Mouse (Mus musculus): Measurements from ENCODE around the gene Khsrp. TPM values are rescaled to one million over a fixed set of nuclear protein-coding genes. Genes with fewer than 3 reads are reported as not detected.
"Not testable (repeated sequence)": the region's sequence is repeated elsewhere in the genome, so short reads cannot be mapped to it uniquely, and the experiment has no call there.

The Khsrp gene
- 10 to 100 TPM; 35.0 to 47.6 (median 38.6) TPM for total RNA-seq (2022)

DNA sequence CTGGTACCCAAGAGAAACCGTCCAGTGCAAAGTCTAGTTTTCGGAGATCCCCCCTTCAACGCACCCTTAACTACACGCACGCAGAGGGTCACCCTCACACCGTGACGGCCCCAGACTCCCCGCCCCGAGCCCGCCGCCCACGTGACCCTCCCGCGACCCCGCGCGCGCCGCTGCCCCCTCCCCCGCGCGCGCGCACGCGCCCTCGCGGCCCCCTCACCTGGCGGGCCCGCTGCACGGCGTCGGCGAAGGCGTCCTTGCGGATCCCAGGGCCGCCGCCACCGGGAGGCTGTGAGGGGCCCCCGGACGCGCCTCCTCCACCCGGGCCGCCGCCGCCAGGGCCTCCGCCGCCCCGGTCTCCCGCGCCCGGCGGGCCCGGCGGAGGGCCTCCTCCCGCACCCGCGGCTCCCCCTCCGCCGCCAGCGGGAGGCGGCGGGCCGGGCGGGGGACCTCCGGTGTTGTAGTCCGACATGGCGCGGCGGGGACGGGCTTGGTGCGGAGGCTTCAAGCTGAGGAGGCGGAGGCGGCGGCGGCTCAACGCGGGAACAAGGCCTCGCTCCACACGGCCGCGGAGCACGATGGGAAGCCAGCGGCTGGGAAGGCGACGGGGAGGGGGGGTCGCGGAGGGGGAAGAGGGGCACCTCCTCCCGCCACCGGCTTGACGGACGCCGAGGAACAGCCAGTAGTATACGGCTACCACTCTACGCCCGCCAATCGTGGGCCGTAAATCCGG, at the start of gene Khsrp:
TSS of gene Khsrp (minus strand) at position 592 of the 730 bp plus-strand sequence.
- no peak for DNase-seq (ENCODE audit: low spot score)

DNA sequence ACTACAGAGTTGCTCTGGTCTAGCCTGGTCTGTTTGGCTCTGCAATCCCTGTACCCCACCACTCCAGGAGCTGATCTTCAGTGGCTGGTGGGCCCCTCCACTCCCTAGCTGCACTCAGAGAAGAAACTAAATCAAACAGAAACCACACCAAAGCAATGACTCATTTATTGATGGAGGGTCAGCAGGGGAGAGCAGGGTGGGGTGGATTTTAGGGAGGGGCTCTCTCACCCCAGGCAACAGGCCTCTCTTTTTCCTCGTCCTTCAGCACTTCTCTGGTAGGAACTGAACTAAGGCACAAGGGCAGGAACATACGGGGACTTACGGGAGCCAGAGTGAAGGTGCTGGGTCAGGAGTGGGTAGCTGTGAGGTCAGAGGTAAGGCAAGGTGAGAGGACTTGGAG, 48.6 kb upstream of the Khsrp start:
- no peak for DNase-seq (ENCODE audit: low spot score)

DNA sequence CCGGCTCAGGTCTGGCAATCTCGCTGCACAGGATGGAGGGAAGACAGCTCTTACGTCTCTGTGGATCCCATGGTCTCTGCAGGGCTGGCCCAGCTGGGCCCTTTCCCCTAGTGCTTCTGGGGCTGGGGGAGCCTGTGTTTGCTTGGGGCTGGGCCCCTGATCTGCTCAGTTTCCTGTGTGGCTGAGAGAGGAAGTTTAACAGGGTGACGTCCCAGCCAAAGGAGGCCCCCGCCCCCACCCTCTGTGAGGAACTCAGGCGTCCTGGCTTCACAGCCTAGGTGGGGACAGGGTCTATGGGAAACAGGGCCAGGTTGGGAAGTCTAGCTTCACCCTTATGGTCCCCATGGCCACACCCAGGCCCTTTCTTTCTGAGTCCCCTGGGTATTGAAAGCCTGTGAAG, 47.0 kb upstream of the Khsrp start, which contains the start of gene Dennd1c:
TSS of gene Dennd1c (minus strand) at position 179 of the 400 bp plus-strand sequence.
- DNase-seq (ENCODE audit: low spot score) = no peak

DNA sequence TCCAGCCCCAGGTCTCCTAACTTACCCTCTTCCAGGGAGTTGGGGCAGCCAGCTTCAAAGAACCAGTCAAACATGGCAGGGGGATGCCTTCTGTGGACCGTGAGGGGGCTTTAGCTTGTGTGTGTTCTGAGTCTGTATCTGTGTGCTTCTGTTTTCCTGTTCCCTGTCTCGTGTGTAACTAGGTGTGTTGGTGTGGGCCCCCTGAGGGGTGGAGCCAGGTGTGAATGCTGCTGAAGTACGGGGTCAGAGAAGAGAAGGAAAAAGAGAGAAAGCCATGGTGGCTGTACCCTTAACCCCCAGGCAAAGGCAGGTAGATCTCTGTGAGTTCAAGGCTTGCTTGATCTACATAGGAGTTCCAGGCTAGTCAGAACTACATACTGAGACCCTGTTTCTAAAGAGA, 45.6 kb upstream of the Khsrp start:
- no peak for DNase-seq (ENCODE audit: low spot score)

DNA sequence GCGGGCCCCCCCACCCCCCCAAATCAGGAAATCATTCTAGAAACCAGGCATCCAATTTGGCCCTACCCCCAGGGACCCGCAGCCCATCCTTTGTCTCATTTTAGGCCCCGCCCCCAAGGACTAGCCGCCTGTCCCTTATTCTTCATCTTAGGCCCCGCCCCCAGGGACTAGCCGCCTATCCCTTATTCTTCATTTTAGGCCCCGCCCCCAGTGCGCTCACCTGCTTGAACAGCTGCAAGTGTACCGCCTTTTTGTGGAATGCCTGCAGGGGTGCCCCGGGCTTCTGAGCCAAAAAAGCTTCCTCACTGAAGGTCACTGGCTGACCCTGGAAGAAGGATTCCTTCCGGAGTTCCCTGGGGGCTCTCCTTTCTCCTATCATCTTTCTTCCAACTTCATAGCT, 39.4 kb upstream of the Khsrp start:
- DNase-seq (ENCODE audit: low spot score) = no peak

DNA sequence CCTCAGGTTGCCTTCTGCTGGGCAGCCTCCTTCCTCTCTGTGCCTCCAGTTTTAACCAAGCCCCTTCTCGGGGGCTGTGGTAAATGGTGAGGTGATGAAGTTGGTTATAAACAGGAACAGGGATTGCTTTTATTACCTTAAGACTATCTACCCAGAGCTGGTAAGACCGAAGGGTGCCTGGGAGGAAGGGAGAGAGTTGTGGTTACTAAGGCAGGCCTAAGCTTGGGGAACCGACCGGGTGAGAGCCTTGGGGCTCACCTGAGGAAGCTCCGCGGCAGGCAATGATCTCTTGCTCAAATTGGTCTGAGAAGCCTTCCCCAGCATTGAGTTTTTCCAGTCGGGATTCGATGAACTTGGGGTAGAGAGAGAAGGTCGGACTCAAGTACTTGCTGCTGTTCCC, 39.0 kb upstream of the Khsrp start:
- no peak for DNase-seq (ENCODE audit: low spot score)

DNA sequence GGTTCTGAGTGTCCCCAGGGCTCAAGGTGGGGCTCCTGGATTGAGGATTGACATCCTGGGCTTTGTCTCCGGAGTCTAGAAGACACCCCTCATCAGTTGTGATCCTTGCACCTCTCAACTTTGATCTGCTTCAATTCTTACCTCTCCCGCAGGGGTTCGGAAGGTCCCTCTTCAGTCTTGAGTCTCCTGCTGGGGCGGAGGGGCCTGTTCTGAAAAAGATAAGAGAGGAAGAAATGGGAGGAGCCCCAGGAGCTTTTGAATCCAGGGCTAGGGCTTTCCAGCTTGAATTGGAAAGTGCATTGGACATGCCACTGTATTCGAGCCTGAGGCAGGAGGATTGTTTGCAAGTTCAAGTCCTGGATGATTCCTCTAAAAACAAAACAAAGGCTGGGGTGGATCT, 35.6 kb upstream of the Khsrp start:
- no peak for DNase-seq (ENCODE audit: low spot score)

DNA sequence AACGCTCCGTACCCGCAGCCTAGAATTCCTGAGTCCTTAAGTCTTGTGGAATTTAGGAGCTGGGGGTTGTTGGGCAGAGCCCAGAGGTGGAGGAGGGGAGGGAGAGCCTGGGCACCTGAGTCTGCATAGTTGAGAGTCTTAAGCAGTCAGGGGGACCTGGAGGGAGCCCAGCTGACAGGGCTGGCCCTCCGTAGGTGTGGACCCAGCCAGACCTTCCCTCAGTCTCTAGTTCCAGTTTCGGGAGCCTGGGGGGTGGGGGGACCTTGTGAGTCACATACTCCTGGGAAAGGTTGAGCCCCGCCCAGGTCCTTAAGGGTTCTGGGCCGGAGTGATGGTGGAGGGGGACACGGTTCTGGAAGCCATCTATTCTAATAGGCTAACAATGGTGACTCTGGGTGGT, 31.7 kb upstream of the Khsrp start:
- no peak for DNase-seq (ENCODE audit: low spot score)

DNA sequence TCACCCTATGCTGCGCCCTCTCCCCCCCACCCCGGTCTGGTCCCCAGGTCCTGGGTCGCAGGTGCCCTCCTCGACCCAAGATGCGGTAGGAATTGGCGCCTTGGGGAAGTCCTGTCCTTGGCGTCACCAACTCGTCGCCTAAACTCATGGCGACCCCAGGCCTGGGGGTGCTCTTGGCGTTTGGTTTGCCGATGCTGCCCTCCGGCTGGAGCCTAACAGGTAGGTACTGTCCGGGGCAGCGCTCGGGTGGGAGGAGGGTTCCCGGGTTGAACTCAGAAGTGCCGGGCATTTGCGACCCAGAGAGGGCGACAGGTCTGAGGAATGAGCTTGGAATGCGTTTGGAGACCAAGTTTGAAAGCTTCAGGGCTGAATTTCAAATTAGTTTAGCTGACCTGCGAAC, 31.2 kb upstream of the Khsrp start:
- no peak for DNase-seq (ENCODE audit: low spot score)

DNA sequence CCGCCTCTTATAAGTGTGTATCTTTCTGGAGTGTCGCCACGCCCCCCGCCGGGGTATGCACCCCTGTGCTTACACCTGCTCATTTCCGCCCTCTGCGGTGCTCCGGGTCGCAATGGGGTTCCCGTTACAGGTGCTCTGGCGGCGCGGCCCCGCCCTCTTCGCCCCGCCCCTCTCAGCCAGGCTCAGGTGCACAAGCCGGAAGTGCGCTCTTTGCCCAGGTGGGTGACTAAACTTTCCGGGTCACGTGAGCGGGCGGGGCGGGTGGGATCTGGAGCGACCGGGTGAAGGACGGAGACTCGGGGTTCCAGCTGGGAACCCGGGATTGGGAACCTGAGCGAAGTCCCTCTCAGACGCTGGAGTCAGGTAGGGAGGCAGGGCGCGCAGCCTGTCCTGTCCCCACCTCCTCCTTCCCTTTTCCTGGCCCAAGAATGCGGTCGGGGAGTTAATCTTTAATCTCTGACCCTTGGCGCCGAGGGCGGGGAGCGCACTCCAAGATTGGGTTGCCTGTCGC, 30.7 kb upstream of the Khsrp start:
- no peak for DNase-seq (ENCODE audit: low spot score)

DNA sequence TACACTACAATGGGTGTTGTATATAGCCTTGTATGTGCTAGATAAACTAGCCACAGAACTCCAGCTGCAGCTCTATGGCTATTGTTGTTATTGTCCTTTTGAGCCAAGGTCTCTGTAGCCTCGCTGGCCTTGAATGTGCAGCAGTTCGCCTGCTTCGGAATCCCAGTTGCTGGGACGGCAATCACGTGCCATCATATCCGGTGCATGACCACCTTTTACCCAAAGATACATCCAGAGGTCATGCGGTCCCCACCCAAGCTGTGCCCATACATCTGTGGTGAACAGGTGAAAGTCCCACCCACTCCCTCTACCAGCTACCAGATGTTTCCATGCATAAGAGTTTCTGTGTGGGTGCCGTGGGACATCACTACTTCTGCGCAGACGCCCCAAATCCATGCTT, 29.7 kb upstream of the Khsrp start:
- no peak for DNase-seq (ENCODE audit: low spot score)

DNA sequence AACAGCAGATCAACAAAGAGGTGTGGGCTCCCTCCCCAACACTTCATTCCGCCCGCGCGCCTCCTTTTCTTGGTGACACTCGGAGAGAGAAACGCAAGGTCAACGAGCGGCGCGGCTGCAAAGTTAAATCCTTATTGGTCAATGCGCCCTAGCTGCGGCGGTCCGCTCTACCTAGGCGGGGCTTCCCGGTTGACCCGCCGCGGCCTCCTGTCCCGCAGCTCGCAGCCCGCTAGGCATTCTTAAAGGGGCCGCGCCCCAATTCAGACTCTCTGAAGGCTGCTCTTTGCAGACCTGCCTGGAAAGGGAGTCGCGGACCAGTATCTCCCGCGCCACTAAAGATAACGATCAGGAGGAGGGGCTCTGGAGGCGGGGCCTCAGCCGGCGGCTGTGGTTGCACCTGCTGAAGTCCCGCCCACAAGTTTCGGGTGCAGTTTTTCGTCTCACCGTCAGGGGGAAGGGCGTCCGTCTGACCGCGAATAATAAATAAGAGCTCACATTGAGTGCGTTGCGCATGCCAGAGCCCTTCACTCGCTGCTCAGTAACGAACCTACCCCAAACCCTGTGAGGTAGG, 29.0 kb upstream of the Khsrp start:
- peak; percentile 95 for DNase-seq (ENCODE audit: low spot score)

DNA sequence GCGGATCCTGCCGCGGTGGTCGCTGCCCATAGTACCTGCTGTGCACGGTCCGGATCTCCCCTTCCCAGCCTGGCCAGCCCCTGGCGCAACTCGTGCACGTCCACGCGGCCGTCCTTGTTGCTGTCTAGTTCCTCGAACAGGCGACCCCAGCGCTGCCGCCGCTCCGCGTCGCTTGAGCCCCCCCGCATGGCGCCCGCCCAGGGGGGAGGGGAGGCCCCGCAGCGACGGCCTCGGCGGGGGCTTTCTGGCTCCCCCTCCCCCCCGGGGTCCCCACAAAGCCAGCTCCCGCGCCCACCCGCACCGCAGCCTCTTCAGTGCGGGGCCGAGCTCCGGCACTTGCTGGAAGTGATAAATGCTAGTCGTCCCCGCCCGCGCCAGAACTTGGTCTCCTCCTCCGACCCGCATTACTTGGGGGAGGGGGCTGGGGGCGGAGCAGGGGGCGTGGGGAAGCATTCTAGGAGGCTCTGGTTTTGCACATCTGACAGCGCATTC, 28.2 kb upstream of the Khsrp start, which contains the start of gene Slc25a23:
TSS of gene Slc25a23 (minus strand) at position 378 of the 492 bp plus-strand sequence.
- DNase-seq (ENCODE audit: low spot score) = peak; percentile 47

DNA sequence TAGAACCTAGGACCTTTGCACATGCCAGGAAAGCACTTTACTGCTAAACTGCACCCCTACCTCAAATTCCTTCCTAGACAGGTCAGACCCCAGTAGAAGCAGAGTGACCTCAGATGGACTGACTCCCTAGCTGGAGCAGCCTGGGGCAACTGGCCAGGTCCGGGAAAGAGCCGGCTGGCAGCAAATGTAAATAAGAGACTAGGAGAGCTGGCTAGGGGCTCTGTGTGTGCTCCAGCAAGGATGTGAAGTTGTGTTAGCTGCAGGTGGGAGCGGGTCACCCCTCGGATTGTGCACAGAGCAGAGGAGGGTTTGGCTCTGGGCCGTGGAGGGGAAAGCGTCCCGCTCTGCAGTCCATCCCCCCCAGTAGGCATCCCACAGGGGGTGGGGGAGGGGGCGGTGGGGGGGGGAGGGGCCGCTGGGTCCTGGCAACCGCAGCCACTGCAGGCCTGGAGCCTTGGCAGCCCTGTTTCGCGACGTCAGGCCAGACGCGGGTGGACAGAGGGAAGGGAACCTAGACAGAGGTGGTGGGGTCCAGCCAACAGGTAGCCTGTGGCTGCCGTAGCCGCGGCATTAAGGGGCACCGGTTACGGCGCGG, 27.7 kb upstream of the Khsrp start, which contains the start of gene Crb3:
TSS of gene Crb3 (plus strand) at position 215 of the 595 bp plus-strand sequence.
- peak; percentile 26 for DNase-seq (ENCODE audit: low spot score)

DNA sequence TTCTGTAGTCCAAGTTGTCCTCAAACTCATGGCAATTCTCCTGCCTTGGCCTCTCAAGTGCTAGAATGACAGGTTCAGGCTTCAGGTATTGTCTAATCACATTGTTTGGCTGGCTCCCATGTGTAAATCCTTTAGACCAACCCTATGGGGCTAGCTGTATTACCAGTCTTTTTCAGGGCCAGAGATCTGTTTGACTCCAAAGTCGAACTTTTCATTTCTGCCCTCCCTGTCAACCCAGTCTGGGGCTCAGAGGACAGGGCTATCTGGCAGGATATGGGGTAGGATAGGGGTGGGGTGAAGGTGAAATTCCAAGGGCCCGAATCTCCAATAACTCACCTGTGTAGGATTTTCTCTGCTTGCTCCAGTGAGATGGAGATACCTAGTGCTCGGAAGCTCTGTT, 24.9 kb upstream of the Khsrp start:
- DNase-seq (ENCODE audit: low spot score) = no peak

DNA sequence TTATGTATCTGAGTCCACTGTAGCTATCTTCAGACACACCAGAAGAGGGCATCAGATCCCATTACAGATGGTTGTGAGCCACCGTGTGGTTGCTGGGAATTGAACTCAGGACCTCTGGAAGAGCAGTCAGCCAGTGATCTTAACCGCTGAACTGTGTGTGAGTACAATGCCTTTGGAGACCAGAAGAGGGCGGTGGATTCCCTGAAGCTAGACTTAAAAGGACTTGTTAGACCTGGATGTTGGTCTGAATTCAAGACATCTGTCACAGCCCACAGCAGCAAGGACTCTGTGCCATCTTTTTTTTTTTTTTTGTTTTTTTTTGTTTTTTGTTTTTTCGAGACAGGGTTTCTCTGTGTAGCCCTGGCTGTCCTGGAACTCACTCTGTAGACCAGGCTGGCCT, 20.4 kb upstream of the Khsrp start:
- not testable (repeated sequence) for DNase-seq (ENCODE audit: low spot score)

DNA sequence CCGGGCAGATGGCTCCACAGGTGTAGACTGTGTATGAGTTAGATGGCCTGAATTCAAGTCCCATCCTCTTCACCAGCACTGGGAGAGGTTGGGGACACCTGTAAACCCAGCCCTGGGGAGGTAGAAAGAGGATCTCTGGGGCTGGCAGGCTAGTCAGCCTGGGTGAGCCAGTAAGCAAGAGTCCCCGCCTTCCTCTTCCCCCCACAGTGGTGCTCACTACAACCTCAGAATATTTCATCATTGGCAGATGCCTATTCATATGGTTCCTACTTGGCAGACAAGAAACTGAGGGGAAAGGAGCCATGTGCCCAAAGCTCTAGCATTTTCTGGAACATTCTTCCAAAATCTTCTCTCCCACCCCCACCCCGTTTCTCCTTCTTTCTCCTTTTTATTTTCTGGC, 17.5 kb upstream of the Khsrp start:
- no peak for DNase-seq (ENCODE audit: low spot score)

DNA sequence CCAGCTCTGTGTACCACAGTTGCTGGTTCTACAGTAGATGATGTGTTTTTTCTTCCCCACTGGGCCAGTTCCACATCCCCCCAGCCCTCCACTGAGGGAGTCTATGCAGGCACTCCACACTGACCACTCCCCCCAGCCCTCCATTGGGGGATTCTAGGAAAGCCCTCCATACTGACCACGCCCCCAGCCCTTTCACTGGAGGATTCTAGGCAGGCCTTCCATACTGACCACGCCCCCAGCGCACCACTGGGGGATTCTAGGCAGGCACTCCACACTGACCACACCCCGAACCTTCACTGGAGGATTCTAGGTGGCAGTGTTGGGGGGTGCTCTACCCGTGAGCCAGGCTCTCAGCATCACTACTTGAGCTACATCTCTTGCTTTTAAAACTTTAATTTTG, 16.1 kb upstream of the Khsrp start:
- no peak for DNase-seq (ENCODE audit: low spot score)

DNA sequence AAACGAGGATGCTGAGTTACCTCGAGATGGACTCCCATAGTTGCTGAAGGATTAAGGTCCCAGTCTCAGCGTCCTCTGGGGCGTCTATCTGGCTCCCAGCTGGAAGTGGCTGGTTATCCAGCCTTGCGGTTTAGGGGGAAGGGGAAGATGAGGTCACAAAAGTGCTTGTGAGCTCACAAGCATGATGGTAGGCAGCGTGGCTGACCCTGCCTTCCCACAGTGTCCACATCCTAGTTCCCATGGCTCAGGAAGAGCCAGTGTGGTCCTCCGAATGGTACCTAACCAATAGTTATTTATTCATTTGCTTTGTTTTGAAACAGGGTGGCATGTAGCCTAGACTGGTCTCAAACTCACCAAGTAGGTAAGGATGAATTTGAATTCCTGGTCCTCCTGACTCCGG, 10.2 kb upstream of the Khsrp start, which contains the start of gene Slc25a41:
TSS of gene Slc25a41 (minus strand) at position 101 of the 400 bp plus-strand sequence.
- DNase-seq (ENCODE audit: low spot score) = no peak

DNA sequence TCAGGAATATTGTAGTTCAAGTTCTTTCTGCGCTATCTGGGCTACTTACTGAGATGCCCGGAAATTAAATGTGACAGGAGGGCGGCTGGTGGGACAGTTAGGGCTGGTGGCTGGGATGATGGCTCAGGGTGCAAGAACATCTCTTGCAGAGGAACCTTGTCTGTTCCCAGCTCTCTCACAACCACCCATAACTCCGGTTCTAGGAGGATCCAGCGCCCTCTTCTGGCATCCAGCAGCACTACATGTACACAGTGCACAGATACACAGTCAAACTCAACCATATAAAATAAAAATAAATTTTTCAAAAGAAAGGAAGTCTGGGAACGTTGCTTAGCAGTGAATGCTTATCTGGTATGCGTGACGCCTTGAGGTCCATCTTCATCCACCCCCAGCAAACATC, 7.7 kb upstream of the Khsrp start:
- no peak for DNase-seq (ENCODE audit: low spot score)

DNA sequence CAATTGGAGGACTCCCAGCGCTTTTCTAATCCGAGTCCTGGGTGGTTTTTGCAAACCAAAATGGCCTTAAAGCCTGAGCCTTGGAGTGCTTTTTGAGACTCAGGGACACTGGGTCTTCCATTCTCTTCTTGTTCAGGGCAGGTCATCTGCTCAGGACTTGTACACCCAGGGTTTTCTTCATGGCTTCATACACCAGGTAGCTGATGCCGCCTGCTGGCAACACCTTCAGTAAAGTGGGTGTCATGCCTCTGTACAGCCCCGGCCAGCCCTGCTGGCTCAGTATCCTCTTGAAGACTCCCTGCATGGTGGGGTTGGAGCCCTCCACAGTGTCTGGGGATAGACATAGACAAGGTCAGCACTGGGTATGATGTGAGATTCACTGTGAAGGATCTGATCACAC, 1.5 kb upstream of the Khsrp start:
- no peak for DNase-seq (ENCODE audit: low spot score)

DNA sequence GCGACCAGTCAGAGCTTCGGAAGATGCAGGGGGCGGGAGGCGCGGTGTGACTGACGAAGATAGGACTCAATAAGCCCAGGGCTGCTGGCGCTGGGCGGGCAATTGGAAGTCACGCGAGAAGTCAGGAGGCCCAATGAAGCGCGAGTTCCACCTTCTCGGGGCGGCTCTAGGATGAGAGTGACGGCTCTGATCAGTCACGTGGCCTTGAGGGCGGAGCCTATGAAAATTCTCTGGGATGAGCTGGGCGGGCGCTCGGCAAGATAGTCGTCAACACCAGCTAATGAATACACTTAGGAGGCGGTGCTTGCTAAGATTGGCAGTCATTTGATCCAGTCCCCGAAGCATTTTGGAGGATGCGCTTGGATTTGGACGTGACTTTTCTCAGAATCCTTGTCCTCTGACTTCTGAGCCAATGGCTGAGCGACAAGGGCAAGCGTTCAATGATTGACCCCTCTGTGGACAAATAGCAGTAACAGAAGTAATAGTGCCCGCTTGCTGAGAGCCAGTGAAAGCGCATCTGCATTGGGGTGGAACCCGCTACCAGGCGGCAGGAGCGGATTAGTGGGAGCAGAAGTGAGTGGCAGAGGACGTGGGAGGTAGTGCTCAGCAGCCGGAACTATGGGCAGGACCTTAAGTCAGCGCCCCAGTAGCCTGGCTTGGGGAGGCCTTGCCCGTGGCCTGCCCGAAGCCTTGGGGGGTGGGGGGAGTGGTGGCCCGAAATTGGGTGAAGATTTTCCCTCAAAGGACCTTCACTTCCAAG, 519 bp upstream of the Khsrp start:
- peak; percentile 100 for DNase-seq (ENCODE audit: low spot score)

Measured in heart, adult 8-10 months (tissue).